Mouse (Mus musculus) E14TG2a.4 (cell line): ENCODE results near the gene Gpc6.

ENCODE experiments used
- CTCF ChIP-seq: conservative IDR thresholded peaks from 2 replicates; pipeline ENCODE4 v1.5.1; 2014; ENCODE audit warnings: low read length
- POU5F1 ChIP-seq: IDR thresholded peaks from 2 replicates; pipeline ENCODE4 v1.6.1; 2014; ENCODE audit warnings: low read length, borderline replicate concordance

GRCm38 (mm10) chr14:117113153-117113552 is 188.0 kb downstream of the Gpc6 start:
- TF ChIP-seq CTCF (no peak), POU5F1 (no peak)
